Mouse (Mus musculus): ENCODE measurements around the gene Dlgap3. TPM values are rescaled to one million over a fixed set of nuclear protein-coding genes. Genes with fewer than 3 reads are reported as not detected.
A peak's percentile ranks its signal among the peaks of the same experiment; 100 is the strongest.

The Dlgap3 gene
- polyA plus RNA-seq, 1 experiment from 2014 or later, result 22.3 TPM

- DNase-seq, result peak; percentile 53
- no peak overlapping the region; the same call in 1 of the 2 replicates for H3K9ac ChIP-seq (replicated peaks; ENCODE audit: low read length)
Observed at GRCm38 (mm10) chr4:127179469-127180449, 10.8 kb downstream of the Dlgap3 start.

GRCm38 (mm10) chr4:127180450-127180840 is 11.4 kb downstream of the Dlgap3 start:
- WGBS, result 68% methylated on average over 3 of the region's 3 CpGs
- Histone ChIP-seq H3K9ac (replicated peaks; ENCODE audit: low read length) (no peak overlapping the region), H3K27ac (replicated peaks; ENCODE audit: low read depth, low read length) (no peak overlapping the region), H3K27me3 (ENCODE audit: control insufficient read depth, insufficient read depth, low read length) (no peaks in the 10 kb centered on the region), H3K4me1 (ENCODE audit: control insufficient read depth, insufficient read depth, low read length) (peaks cover 12% of the 10 kb centered on the region), H3K9me3 (ENCODE audit: control insufficient read depth, low read length) (no peaks in the 10 kb centered on the region), H3K4me2 (ENCODE audit: low read length) (no peak overlapping the region), H3K4me3 (replicated peaks; ENCODE audit: low read depth, low read length) (no peak overlapping the region), H3K36me3 (ENCODE audit: control insufficient read depth, insufficient read depth, low read length) (no peaks in the 10 kb centered on the region)
- DNase-seq, result no peak
- ATAC-seq (ENCODE audit: low FRiP score, low TSS enrichment), result no peak

More at GRCm38 (mm10) chr4:127179469-127180449, 10.8 kb downstream of the Dlgap3 start:
- 0 out of 2 replicates have a peak, but pooled peaks have one; percentile 20 for ATAC-seq (ENCODE audit: low FRiP score, low TSS enrichment)
- H3K4me2 ChIP-seq (ENCODE audit: low read length), result peak overlapping the region; percentile 41
- H3K4me1 ChIP-seq (ENCODE audit: control insufficient read depth, insufficient read depth, low read length), result peaks cover 12% of the 10 kb centered on the region
- no peaks in the 10 kb centered on the region for H3K9me3 ChIP-seq (ENCODE audit: control insufficient read depth, low read length)
- no peak overlapping the region for H3K27ac ChIP-seq (replicated peaks; ENCODE audit: low read depth, low read length)
- H3K27me3 ChIP-seq (ENCODE audit: control insufficient read depth, insufficient read depth, low read length), result no peaks in the 10 kb centered on the region
- no peaks in the 10 kb centered on the region for H3K36me3 ChIP-seq (ENCODE audit: control insufficient read depth, insufficient read depth, low read length)
- 13% methylated on average over 19 of the region's 19 CpGs for WGBS
- H3K4me3 ChIP-seq (replicated peaks; ENCODE audit: low read depth, low read length), result no peak overlapping the region

- 92% methylated on average over 9 of the region's 9 CpGs for WGBS
- no peak overlapping the region for H3K4me2 ChIP-seq (ENCODE audit: low read length)
- peaks cover 12% of the 10 kb centered on the region for H3K4me1 ChIP-seq (ENCODE audit: control insufficient read depth, insufficient read depth, low read length)
- H3K27me3 ChIP-seq (ENCODE audit: control insufficient read depth, insufficient read depth, low read length), result no peaks in the 10 kb centered on the region
- H3K9me3 ChIP-seq (ENCODE audit: control insufficient read depth, low read length), result no peaks in the 10 kb centered on the region
- no peak overlapping the region for H3K9ac ChIP-seq (replicated peaks; ENCODE audit: low read length)
- H3K27ac ChIP-seq (replicated peaks; ENCODE audit: low read depth, low read length), result no peak overlapping the region
- no peak overlapping the region for H3K4me3 ChIP-seq (replicated peaks; ENCODE audit: low read depth, low read length)
- DNase-seq, result no peak
- ATAC-seq (ENCODE audit: low FRiP score, low TSS enrichment), result no peak
- no peaks in the 10 kb centered on the region for H3K36me3 ChIP-seq (ENCODE audit: control insufficient read depth, insufficient read depth, low read length)
Observed at GRCm38 (mm10) chr4:127181010-127181409, 12.0 kb downstream of the Dlgap3 start.

- WGBS, result 85% methylated on average over 5 of the region's 5 CpGs
- ATAC-seq (ENCODE audit: low FRiP score, low TSS enrichment) (no peak), DNase-seq (no peak)
- Histone ChIP-seq H3K36me3 (ENCODE audit: control insufficient read depth, insufficient read depth, low read length) (no peaks in the 10 kb centered on the region), H3K27me3 (ENCODE audit: control insufficient read depth, insufficient read depth, low read length) (no peaks in the 10 kb centered on the region), H3K4me1 (ENCODE audit: control insufficient read depth, insufficient read depth, low read length) (peaks cover 12% of the 10 kb centered on the region), H3K4me2 (ENCODE audit: low read length) (no peak overlapping the region), H3K9ac (replicated peaks; ENCODE audit: low read length) (no peak overlapping the region), H3K27ac (replicated peaks; ENCODE audit: low read depth, low read length) (no peak overlapping the region), H3K9me3 (ENCODE audit: control insufficient read depth, low read length) (no peaks in the 10 kb centered on the region), H3K4me3 (replicated peaks; ENCODE audit: low read depth, low read length) (no peak overlapping the region)
Observed at GRCm38 (mm10) chr4:127183867-127184266, 14.9 kb downstream of the Dlgap3 start.

- Histone ChIP-seq H3K27ac (replicated peaks; ENCODE audit: low read depth, low read length) (no peak overlapping the region), H3K27me3 (ENCODE audit: control insufficient read depth, insufficient read depth, low read length) (no peaks in the 10 kb centered on the region), H3K4me2 (ENCODE audit: low read length) (no peak overlapping the region), H3K36me3 (ENCODE audit: control insufficient read depth, insufficient read depth, low read length) (peaks cover 9% of the 10 kb centered on the region), H3K9ac (replicated peaks; ENCODE audit: low read length) (no peak overlapping the region), H3K9me3 (ENCODE audit: control insufficient read depth, low read length) (no peaks in the 10 kb centered on the region), H3K4me3 (replicated peaks; ENCODE audit: low read depth, low read length) (no peak overlapping the region), H3K4me1 (ENCODE audit: control insufficient read depth, insufficient read depth, low read length) (peaks cover 6% of the 10 kb centered on the region; the same call in 1 of the 2 replicates)
- DNase-seq (no peak), ATAC-seq (ENCODE audit: low FRiP score, low TSS enrichment) (no peak)
- WGBS, result 88% methylated on average over 6 of the region's 6 CpGs
Observed at GRCm38 (mm10) chr4:127190921-127191320, 21.9 kb downstream of the Dlgap3 start.

GRCm38 (mm10) chr4:127192704-127193103 is 23.7 kb downstream of the Dlgap3 start:
- 67% methylated on average over 8 of the region's 8 CpGs for WGBS
- peaks cover 9% of the 10 kb centered on the region; the same call in 1 of the 2 replicates for H3K4me1 ChIP-seq (ENCODE audit: control insufficient read depth, insufficient read depth, low read length)
- H3K4me2 ChIP-seq (ENCODE audit: low read length), result no peak overlapping the region
- no peak for ATAC-seq (ENCODE audit: low FRiP score, low TSS enrichment)
- DNase-seq, result no peak
- peaks cover 9% of the 10 kb centered on the region for H3K36me3 ChIP-seq (ENCODE audit: control insufficient read depth, insufficient read depth, low read length)
- H3K27me3 ChIP-seq (ENCODE audit: control insufficient read depth, insufficient read depth, low read length), result no peaks in the 10 kb centered on the region
- H3K9ac ChIP-seq (replicated peaks; ENCODE audit: low read length), result no peak overlapping the region
- no peak overlapping the region for H3K4me3 ChIP-seq (replicated peaks; ENCODE audit: low read depth, low read length)
- no peak overlapping the region for H3K27ac ChIP-seq (replicated peaks; ENCODE audit: low read depth, low read length)
- no peaks in the 10 kb centered on the region for H3K9me3 ChIP-seq (ENCODE audit: control insufficient read depth, low read length)

GRCm38 (mm10) chr4:127193378-127194155 is 24.6 kb downstream of the Dlgap3 start:
- H3K27ac ChIP-seq (replicated peaks; ENCODE audit: low read depth, low read length), result no peak overlapping the region
- H3K4me1 ChIP-seq (ENCODE audit: control insufficient read depth, insufficient read depth, low read length), result peaks cover 9% of the 10 kb centered on the region; the same call in 1 of the 2 replicates
- 73% methylated on average over 14 of the region's 14 CpGs for WGBS
- no peaks in the 10 kb centered on the region for H3K9me3 ChIP-seq (ENCODE audit: control insufficient read depth, low read length)
- H3K27me3 ChIP-seq (ENCODE audit: control insufficient read depth, insufficient read depth, low read length), result no peaks in the 10 kb centered on the region
- ATAC-seq (ENCODE audit: low FRiP score, low TSS enrichment) (no peak), DNase-seq (no peak)
- peaks cover 9% of the 10 kb centered on the region for H3K36me3 ChIP-seq (ENCODE audit: control insufficient read depth, insufficient read depth, low read length)
- no peak overlapping the region for H3K9ac ChIP-seq (replicated peaks; ENCODE audit: low read length)
- H3K4me2 ChIP-seq (ENCODE audit: low read length), result no peak overlapping the region
- no peak overlapping the region for H3K4me3 ChIP-seq (replicated peaks; ENCODE audit: low read depth, low read length)

GRCm38 (mm10) chr4:127194477-127195269 is 25.7 kb downstream of the Dlgap3 start:
- H3K4me2 ChIP-seq (ENCODE audit: low read length), result no peak overlapping the region
- peaks cover 9% of the 10 kb centered on the region; the same call in 1 of the 2 replicates for H3K4me1 ChIP-seq (ENCODE audit: control insufficient read depth, insufficient read depth, low read length)
- H3K9me3 ChIP-seq (ENCODE audit: control insufficient read depth, low read length), result no peaks in the 10 kb centered on the region
- H3K27ac ChIP-seq (replicated peaks; ENCODE audit: low read depth, low read length), result no peak overlapping the region
- ATAC-seq (ENCODE audit: low FRiP score, low TSS enrichment) (no peak), DNase-seq (no peak)
- no peak overlapping the region for H3K9ac ChIP-seq (replicated peaks; ENCODE audit: low read length)
- peaks cover 9% of the 10 kb centered on the region for H3K36me3 ChIP-seq (ENCODE audit: control insufficient read depth, insufficient read depth, low read length)
- H3K4me3 ChIP-seq (replicated peaks; ENCODE audit: low read depth, low read length), result no peak overlapping the region
- WGBS, result 68% methylated on average over 25 of the region's 25 CpGs
- H3K27me3 ChIP-seq (ENCODE audit: control insufficient read depth, insufficient read depth, low read length), result no peaks in the 10 kb centered on the region

All from midbrain, embryonic 14.5 days (tissue).